Mouse (Mus musculus) myocyte (in vitro differentiated cells): ENCODE measurements at regions not wholly inside any gene's neighbourhood (a gene's known extent, or its start where the extent isn't known, plus 50 kb on each side); places are given as distances from the start of the nearest gene placed in this dataset.

Source experiments
- H3K27me3 ChIP-seq: one replicate; pipeline ENCODE4 v1.6.1; 2011; ENCODE audit not compliant: control insufficient read depth, insufficient read depth, insufficient read length
- H3K36me3 ChIP-seq: one replicate; pipeline ENCODE4 v1.6.1; 2011; ENCODE audit not compliant: control insufficient read depth, insufficient read depth
- H3K4me2 ChIP-seq: one replicate; pipeline ENCODE4 v1.6.1; 2011; ENCODE audit warnings: low read depth, control low read depth
- H3K4me3 ChIP-seq: one replicate; pipeline ENCODE4 v1.5.1; 2011; ENCODE audit warnings: mild to moderate bottlenecking, control low read depth, moderate library complexity
- H3K79me2 ChIP-seq: one replicate; pipeline ENCODE4 v1.6.1; 2011; ENCODE audit not compliant: control insufficient read depth, insufficient read depth
- H3ac ChIP-seq: one replicate; pipeline ENCODE4 v1.6.1; 2011; ENCODE audit not compliant: control insufficient read depth, insufficient read length
- CEBPB ChIP-seq: IDR thresholded peaks from 2 replicates; pipeline ENCODE4 v1.6.1; 2011; ENCODE audit warnings: mild to moderate bottlenecking, moderate library complexity; ENCODE audit not compliant: poor library complexity, insufficient read depth, severe bottlenecking
- E2F4 ChIP-seq: IDR thresholded peaks from one replicate; pipeline ENCODE4 v1.6.1; 2011; ENCODE audit warnings: mild to moderate bottlenecking, control low read depth, moderate library complexity; ENCODE audit not compliant: insufficient read depth
- MAX ChIP-seq: IDR thresholded peaks from one replicate; pipeline ENCODE4 v1.6.1; 2011; ENCODE audit warnings: low read depth, mild to moderate bottlenecking, control low read depth
- MYOD1 ChIP-seq, 3 experiments: IDR thresholded peaks; one replicate each; pipeline ENCODE4 v1.6.1; 2011; ENCODE audit warnings: control low read depth in 2 of 3, low read depth in 2 of 3, mild to moderate bottlenecking in 2 of 3, moderate library complexity in 1 of 3; ENCODE audit not compliant: insufficient read length in 2 of 3, control insufficient read depth in 1 of 3
- MYOG ChIP-seq, 3 experiments: IDR thresholded peaks; one replicate each; pipeline ENCODE4 v1.6.1; 2011; ENCODE audit warnings: control low read depth in 2 of 3, low read depth in 2 of 3, mild to moderate bottlenecking in 2 of 3; ENCODE audit not compliant: insufficient read length in 2 of 3, control insufficient read depth in 1 of 3, insufficient read depth in 1 of 3
- POLR2A ChIP-seq: IDR thresholded peaks from one replicate; pipeline ENCODE4 v1.6.1; 2011; ENCODE audit warnings: low read depth, mild to moderate bottlenecking, control low read depth, moderate library complexity; ENCODE audit not compliant: insufficient read length
- POLR2AphosphoS2 ChIP-seq: IDR thresholded peaks from one replicate; pipeline ENCODE4 v1.6.1; 2011; ENCODE audit warnings: low read depth, control low read depth; ENCODE audit not compliant: insufficient read length
- REST ChIP-seq: IDR thresholded peaks from one replicate; pipeline ENCODE4 v1.6.1; 2011; ENCODE audit warnings: mild to moderate bottlenecking, control low read depth, moderate library complexity; ENCODE audit not compliant: insufficient read depth, insufficient read length
- SRF ChIP-seq: IDR thresholded peaks from one replicate; pipeline ENCODE4 v1.6.1; 2011; ENCODE audit warnings: low read depth; ENCODE audit not compliant: control insufficient read depth, insufficient read length
- TCF12 ChIP-seq: IDR thresholded peaks from one replicate; pipeline ENCODE4 v1.6.1; 2011; ENCODE audit warnings: mild to moderate bottlenecking, control low read depth; ENCODE audit not compliant: poor library complexity, insufficient read depth, severe bottlenecking
- TCF3 ChIP-seq: IDR thresholded peaks from one replicate; pipeline ENCODE4 v1.6.1; 2011; ENCODE audit warnings: low read depth, control low read depth; ENCODE audit not compliant: insufficient read length
- USF1 ChIP-seq: IDR thresholded peaks from one replicate; pipeline ENCODE4 v1.6.1; 2011; ENCODE audit warnings: low read depth, mild to moderate bottlenecking, control low read depth, moderate library complexity

- TF ChIP-seq POLR2AphosphoS2 (no peak), E2F4 (no peak), MYOD1 (IDR thresholded peaks at IDR 0.05; ENCODE audit: control insufficient read depth in 1 of 3, insufficient read length in 2 of 3, low read depth in 2 of 3) (no peak), TCF3 (no peak), POLR2A (no peak), SRF (no peak), REST (no peak), USF1 (no peak), MYOG (IDR thresholded peaks at IDR 0.05; ENCODE audit: control insufficient read depth in 1 of 3, insufficient read depth in 1 of 3, insufficient read length in 2 of 3, low read depth in 2 of 3) (no peak), MAX (no peak)
- no peaks in the 10 kb centered on the region for H3K27me3 ChIP-seq
- H3K4me2 ChIP-seq: no peak overlapping the region
- no peaks in the 10 kb centered on the region for H3K79me2 ChIP-seq
- no peak overlapping the region for H3K4me3 ChIP-seq
- H3K36me3 ChIP-seq: no peaks in the 10 kb centered on the region
- no peak overlapping the region for H3ac ChIP-seq
These were observed 480.7 kb upstream of the Igfbp7 start for GRCm38 (mm10) chr5:77888534-77888933.

- no peak overlapping the region for H3ac ChIP-seq
- no peak overlapping the region for H3K4me3 ChIP-seq
- H3K36me3 ChIP-seq: no peaks in the 10 kb centered on the region
These were observed 463.6 kb upstream of the Igfbp7 start for GRCm38 (mm10) chr5:77871403-77871802.

GRCm38 (mm10) chr5:77865342-77865741, 457.5 kb upstream of the Igfbp7 start:
- H3K4me2 ChIP-seq: no peak overlapping the region
- H3ac ChIP-seq: no peak overlapping the region
- no peak overlapping the region for H3K4me3 ChIP-seq
- H3K27me3 ChIP-seq: no peaks in the 10 kb centered on the region
- no peaks in the 10 kb centered on the region for H3K79me2 ChIP-seq
- TF ChIP-seq MYOD1 (IDR thresholded peaks at IDR 0.05; ENCODE audit: control insufficient read depth in 1 of 3, insufficient read length in 2 of 3, low read depth in 2 of 3) (no peak), MYOG (IDR thresholded peaks at IDR 0.05; ENCODE audit: control insufficient read depth in 1 of 3, insufficient read depth in 1 of 3, insufficient read length in 2 of 3, low read depth in 2 of 3) (no peak), REST (no peak), MAX (no peak), USF1 (no peak), E2F4 (no peak), TCF3 (no peak), POLR2AphosphoS2 (no peak), POLR2A (no peak), TCF12 (no peak), CEBPB (no peak), SRF (no peak)
- no peaks in the 10 kb centered on the region for H3K36me3 ChIP-seq

More at GRCm38 (mm10) chr5:77871403-77871802, 463.6 kb upstream of the Igfbp7 start:
- no peak for TF ChIP-seq E2F4
- no peak for TF ChIP-seq MYOG (IDR thresholded peaks at IDR 0.05; ENCODE audit: control insufficient read depth in 1 of 3, insufficient read depth in 1 of 3, insufficient read length in 2 of 3, low read depth in 2 of 3)
- TF ChIP-seq POLR2AphosphoS2: no peak
- no peak for TF ChIP-seq MAX
- TF ChIP-seq TCF3: no peak
- no peak for TF ChIP-seq SRF
- no peak for TF ChIP-seq CEBPB
- TF ChIP-seq MYOD1 (IDR thresholded peaks at IDR 0.05; ENCODE audit: control insufficient read depth in 1 of 3, insufficient read length in 2 of 3, low read depth in 2 of 3): no peak
- TF ChIP-seq TCF12: no peak
- TF ChIP-seq REST: no peak
- TF ChIP-seq POLR2A: no peak
- no peak for TF ChIP-seq USF1
- Histone ChIP-seq H3K4me2 (no peak overlapping the region), H3K27me3 (no peaks in the 10 kb centered on the region), H3K79me2 (no peaks in the 10 kb centered on the region)

- no peak for TF ChIP-seq POLR2AphosphoS2
- TF ChIP-seq REST: no peak
- TF ChIP-seq TCF3: no peak
- TF ChIP-seq MYOD1 (IDR thresholded peaks at IDR 0.05; ENCODE audit: control insufficient read depth in 1 of 3, insufficient read length in 2 of 3, low read depth in 2 of 3): no peak
- TF ChIP-seq E2F4: no peak
- TF ChIP-seq USF1: no peak
- no peak for TF ChIP-seq MAX
- TF ChIP-seq SRF: no peak
- TF ChIP-seq MYOG (IDR thresholded peaks at IDR 0.05; ENCODE audit: control insufficient read depth in 1 of 3, insufficient read depth in 1 of 3, insufficient read length in 2 of 3, low read depth in 2 of 3): no peak
- no peak for TF ChIP-seq POLR2A
- no peak for TF ChIP-seq CEBPB
- no peak for TF ChIP-seq TCF12
- H3K4me3 ChIP-seq: no peak overlapping the region
- no peak overlapping the region for H3K4me2 ChIP-seq
- no peaks in the 10 kb centered on the region for H3K27me3 ChIP-seq
- no peaks in the 10 kb centered on the region for H3K79me2 ChIP-seq
- H3K36me3 ChIP-seq: no peaks in the 10 kb centered on the region
- no peak overlapping the region for H3ac ChIP-seq
These were observed 447.4 kb upstream of the Igfbp7 start for GRCm38 (mm10) chr5:77855191-77855590.
